Mouse (Mus musculus): ENCODE data around the gene Slc47a2. TPM values are rescaled to one million over a fixed set of nuclear protein-coding genes. Genes with fewer than 3 reads are reported as not detected.

Slc47a2 gene
- polyA plus RNA-seq, 1 experiment from 2014 or later = not detected

DNA sequence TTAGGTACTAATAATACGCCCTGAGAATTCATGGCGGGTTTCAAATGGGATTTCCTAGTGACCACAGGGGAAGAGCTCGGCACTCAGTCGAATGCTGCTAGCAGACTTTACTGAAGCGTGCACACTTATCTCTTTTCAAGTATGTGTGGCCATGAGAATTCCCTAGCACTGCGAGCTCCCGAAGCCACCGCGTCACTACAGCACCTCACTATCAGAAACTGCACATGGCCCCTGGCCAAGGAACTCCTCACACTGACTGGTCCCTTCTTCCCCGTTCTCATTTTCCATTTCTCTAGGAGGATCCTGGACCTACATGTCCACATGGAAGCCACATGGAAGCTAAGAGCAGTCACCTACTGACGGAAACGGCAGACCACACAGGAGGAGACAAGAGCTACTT lies 89.9 kb downstream of the Slc47a2 start:
- Histone ChIP-seq H3K27ac (no peak overlapping the region), H3K4me2 (no peak overlapping the region), H3K9ac (no peak overlapping the region), H3K9me3 (no peaks in the 10 kb centered on the region), H3K4me3 (no peak overlapping the region), H3K27me3 (no peaks in the 10 kb centered on the region), H3K36me3 (peaks cover 78% of the 10 kb centered on the region), H3K4me1 (no peaks in the 10 kb centered on the region)
- WGBS = 92% methylated on average over 12 of the region's 12 CpGs
- no peak for ATAC-seq (ENCODE audit: insufficient number of reproducible peaks, insufficient read depth, low FRiP score, low TSS enrichment, low read depth)

GRCm38 (mm10) chr11:61251741-61252140 lies 90.9 kb downstream of the Slc47a2 start:
- Histone ChIP-seq H3K4me3 (no peak overlapping the region), H3K27ac (no peak overlapping the region), H3K4me1 (no peaks in the 10 kb centered on the region), H3K9ac (no peak overlapping the region), H3K9me3 (no peaks in the 10 kb centered on the region), H3K4me2 (no peak overlapping the region), H3K36me3 (peaks cover 84% of the 10 kb centered on the region), H3K27me3 (no peaks in the 10 kb centered on the region)
- ATAC-seq (ENCODE audit: insufficient number of reproducible peaks, insufficient read depth, low FRiP score, low TSS enrichment, low read depth) = no peak
- 83% methylated on average over 10 of the region's 10 CpGs for WGBS

Other genes with a start within 250 kb of the Slc47a2 start
- gene Tnfrsf13b, start 216.1 kb downstream of the Slc47a2 start, polyA plus RNA-seq (2015; fragmentation: Nextera tagmentation; extraction: Ambion mirVana) = 2.0 and 2.1 TPM in 2 replicates
- gene Usp22, start 167.8 kb downstream of the Slc47a2 start, polyA plus RNA-seq (2015; fragmentation: Nextera tagmentation; extraction: Ambion mirVana) = 146 and 156 TPM in 2 replicates
- 0.89 and 2.1 TPM in 2 replicates for gene Aldh3a1, start 135.3 kb downstream of the Slc47a2 start, polyA plus RNA-seq (2015; fragmentation: Nextera tagmentation; extraction: Ambion mirVana)
- gene Aldh3a2, start 75.4 kb downstream of the Slc47a2 start, polyA plus RNA-seq (2015; fragmentation: Nextera tagmentation; extraction: Ambion mirVana) = 24.7 and 25.9 TPM in 2 replicates
- gene Slc47a1, start 35.5 kb upstream of the Slc47a2 start, polyA plus RNA-seq (2015; fragmentation: Nextera tagmentation; extraction: Ambion mirVana) = 0.72 and 0.85 TPM in 2 replicates
- gene Rnf112, start 111.3 kb upstream of the Slc47a2 start, polyA plus RNA-seq (2015; fragmentation: Nextera tagmentation; extraction: Ambion mirVana) = 0.76 and 1.3 TPM in 2 replicates
- gene Mfap4, start 142.6 kb upstream of the Slc47a2 start, polyA plus RNA-seq (2015; fragmentation: Nextera tagmentation; extraction: Ambion mirVana) = 262 and 326 TPM in 2 replicates
- gene Mapk7, start 151.5 kb upstream of the Slc47a2 start, polyA plus RNA-seq (2015; fragmentation: Nextera tagmentation; extraction: Ambion mirVana) = 79.4 and 80.0 TPM in 2 replicates
- 36.6 and 36.7 TPM in 2 replicates for gene B9d1, start 162.3 kb upstream of the Slc47a2 start, polyA plus RNA-seq (2015; fragmentation: Nextera tagmentation; extraction: Ambion mirVana)
- 30.0 and 34.0 TPM in 2 replicates for gene Epn2, start 236.8 kb upstream of the Slc47a2 start, polyA plus RNA-seq (2015; fragmentation: Nextera tagmentation; extraction: Ambion mirVana)